Mouse (Mus musculus): ENCODE results near the gene Olfr1351.
"Not testable (repeated sequence)": the region's sequence is repeated elsewhere in the genome, so short reads cannot be mapped to it uniquely, and the experiment has no call there.

Gene Olfr1351

DNA sequence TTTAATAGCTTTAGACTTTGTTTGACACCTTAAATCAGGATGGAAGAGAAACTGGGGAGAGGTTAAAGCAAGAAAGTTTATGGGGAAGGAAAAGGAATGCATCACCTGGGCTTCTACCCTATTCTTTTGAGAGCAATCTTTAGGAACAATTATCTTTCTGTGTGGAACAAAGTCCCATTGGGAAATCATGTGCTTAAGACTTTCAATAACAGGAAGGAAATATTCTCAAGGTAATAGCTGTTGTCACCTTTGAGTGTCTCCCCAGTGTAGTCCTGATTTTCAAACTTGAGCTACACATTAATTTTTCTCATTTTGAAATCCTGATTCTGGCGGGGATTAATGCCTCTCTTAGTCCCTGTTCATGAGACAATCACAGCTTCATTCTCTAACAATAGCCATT is at the start of gene Olfr1351:
Olfr1351 (plus strand) TSS at position 301 of the 400 bp plus-strand sequence.
- no peak for DNase-seq (ENCODE audit: low read depth)

DNA sequence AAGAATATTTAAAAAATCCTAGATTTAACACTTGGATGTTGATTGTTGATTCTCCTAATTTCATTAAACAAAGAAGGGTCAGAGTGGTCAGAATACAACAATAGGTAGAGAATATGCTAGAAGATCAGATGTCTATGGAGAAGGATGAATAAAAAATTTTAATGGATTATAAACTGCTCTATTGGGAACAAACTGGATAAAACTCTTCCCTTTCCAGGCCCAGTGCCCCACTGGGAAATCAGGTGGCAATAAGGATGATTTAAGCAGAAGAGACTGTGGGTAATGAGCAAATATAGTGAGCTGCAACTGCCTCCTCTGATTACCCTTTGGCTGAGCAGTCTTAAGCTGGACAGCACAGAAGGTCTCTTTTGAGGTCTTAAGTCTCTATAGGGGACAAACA is 49.3 kb upstream of the Olfr1351 start, which contains the start of gene Olfr1353:
Olfr1353 (plus strand) TSS at position 301 of the 400 bp plus-strand sequence.
- not testable (repeated sequence) for DNase-seq (ENCODE audit: low read depth)

DNA sequence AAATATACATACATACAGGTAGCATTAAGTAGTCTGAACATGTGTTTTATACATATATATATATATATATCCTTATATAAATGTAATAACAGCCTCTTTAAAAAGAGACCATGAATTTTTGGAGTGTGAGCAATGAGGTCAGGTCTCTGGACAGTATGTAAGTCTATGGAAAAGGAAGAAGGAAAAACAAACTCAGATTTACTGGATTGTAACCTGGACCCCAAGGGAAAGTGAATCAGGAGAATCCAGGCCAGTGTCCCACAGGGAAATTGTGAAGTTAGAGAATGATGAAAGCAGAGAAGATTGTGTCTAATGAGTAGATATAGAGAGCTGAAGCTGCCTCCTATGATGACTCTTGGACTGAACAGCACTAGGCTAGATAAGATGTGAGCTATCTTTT is 31.5 kb upstream of the Olfr1351 start, which contains the start of gene Olfr1352:
Olfr1352 (plus strand) TSS at position 301 of the 400 bp plus-strand sequence.
- DNase-seq (ENCODE audit: low read depth), result no peak

- no peak for DNase-seq (ENCODE audit: low read depth)
Observed at GRCm38 (mm10) chr10:79028441-79028840, 16.2 kb downstream of the Olfr1351 start, which contains the start of gene Olfr57. Gene Olfr57, plus strand, starts transcription at chr10:79028741.

DNA sequence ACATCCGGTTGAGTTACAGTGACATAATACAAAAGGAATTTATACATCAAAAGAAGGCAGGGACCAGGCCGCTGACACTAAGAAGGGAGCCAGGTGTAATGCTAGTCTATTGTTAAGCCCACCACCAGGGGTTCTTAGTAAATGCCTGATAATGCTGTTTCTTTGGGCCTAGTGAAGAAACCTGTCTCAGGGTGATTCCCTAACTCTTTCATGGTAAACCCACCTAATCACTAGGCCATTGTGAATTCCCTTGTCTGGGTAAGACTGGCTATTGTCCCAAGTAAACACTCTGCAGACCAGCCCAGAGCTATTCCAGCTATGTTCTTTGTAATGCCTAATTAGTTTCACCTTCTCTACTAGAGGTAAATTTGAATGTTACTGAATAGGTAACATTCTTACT is 30.2 kb downstream of the Olfr1351 start:
- DNase-seq (ENCODE audit: low read depth), result not testable (repeated sequence)

GRCm38 (mm10) chr10:79057370-79057769 is 45.1 kb downstream of the Olfr1351 start:
- not testable (repeated sequence) for DNase-seq (ENCODE audit: low read depth)
